In the genomic region with DNA sequence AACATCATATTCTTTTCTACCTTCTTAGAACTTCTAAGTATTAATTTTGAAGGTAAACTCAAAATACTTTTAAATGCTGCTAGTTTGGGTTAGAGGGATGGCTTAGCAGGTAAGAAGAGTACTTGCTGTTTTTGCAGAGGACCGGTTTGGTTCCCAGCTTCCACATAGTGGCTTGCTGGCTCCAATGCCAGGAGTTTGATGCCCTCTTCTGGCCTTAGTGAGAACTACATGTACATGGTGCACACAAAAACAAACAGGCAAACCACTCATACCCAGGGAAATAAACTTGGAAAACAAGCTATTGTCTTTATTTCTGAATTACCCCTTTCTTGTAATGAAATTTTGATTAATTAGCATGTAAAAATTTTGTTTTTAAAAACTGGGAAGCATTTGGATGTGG, we compare ENCODE assay signal across 9 mouse cellular contexts. TPM values are rescaled to one million over a fixed set of nuclear protein-coding genes. Genes with fewer than 3 reads are reported as not detected.
DNase-seq lines count a peak whose midpoint lies in the region; ATAC-seq and TF ChIP-seq lines count a peak whose summit lies in the region.
"Had no signal": no experiment of that assay in that cellular context is flagged by ENCODE, and none has a peak within 500 bp of the region (broad histone marks: within the 10 kb centered on the region; RNA-seq: fewer than 3 reads in every experiment).

No protein-coding gene starts in this region.

- 82% methylated on average over 1 of the region's 1 CpGs for WGBS in bone marrow, adult 2 months
- WGBS in midbrain, embryonic 13.5 days: 63% methylated on average over 1 of the region's 1 CpGs

- H3K4me2 ChIP-seq in CH12.LX (ENCODE audit: insufficient read depth, low read depth, poor library complexity, severe bottlenecking): no peak overlapping the region
- no peak overlapping the region for H3K4me2 ChIP-seq in midbrain, embryonic 13.5 days (replicated peaks)

- TF ChIP-seq POLR2A in CH12.LX (IDR thresholded peaks at IDR 0.05; ENCODE audit: low read depth, low read length): no peak
- no peak for TF ChIP-seq POLR2A in bone marrow, adult 2 months (IDR thresholded peaks at IDR 0.05; ENCODE audit: borderline replicate concordance, control insufficient read depth, low read depth, low read length)

- peaks cover 3 to 15% of the 10 kb centered on the region in 2 experiments; a peak in 2 of 4 replicates for H3K4me1 ChIP-seq in CH12.LX (ENCODE audit: control insufficient read depth in 1 of 2, insufficient read depth in 2 of 2)
- H3K4me1 ChIP-seq in bone marrow, adult 2 months (ENCODE audit: control insufficient read depth, insufficient read depth, low read length): no peaks in the 10 kb centered on the region; the same call in 1 of the 2 replicates
- peaks cover 4% of the 10 kb centered on the region; the same call in 1 of the 2 replicates for H3K4me1 ChIP-seq in midbrain, embryonic 13.5 days (replicated peaks)

- ATAC-seq in midbrain, embryonic 13.5 days: no peak

- H3K36me3 ChIP-seq in CH12.LX (replicated peaks in 1 of 2; ENCODE audit: control insufficient read depth in 1 of 2, insufficient read depth in 1 of 2, low read length in 1 of 2): peaks cover 10 to 72% of the 10 kb centered on the region in 2 experiments
- H3K36me3 ChIP-seq in midbrain, embryonic 13.5 days: peaks cover 45% of the 10 kb centered on the region

- H3K4me3 ChIP-seq in CH12.LX (replicated peaks in 1 of 3; ENCODE audit: low read depth in 2 of 3, low read length in 2 of 3, poor library complexity in 1 of 3): no peak overlapping the region
- H3K4me3 ChIP-seq in bone marrow, adult 2 months (replicated peaks; ENCODE audit: control insufficient read depth, low read depth, low read length): no peak overlapping the region
- no peak overlapping the region for H3K4me3 ChIP-seq in midbrain, embryonic 13.5 days (replicated peaks)

- H3K27ac ChIP-seq in CH12.LX (ENCODE audit: insufficient read depth, low read depth): no peak overlapping the region
- H3K27ac ChIP-seq in bone marrow, adult 2 months (ENCODE audit: control insufficient read depth, insufficient read depth, low read depth, low read length, poor library complexity): no peak overlapping the region
- H3K27ac ChIP-seq in midbrain, embryonic 13.5 days: no peak overlapping the region

- in situ Hi-C loops in CH12.LX (cut with MboI; ENCODE audit: low pct_ligation_motif_present, low pct_unique_long_range_greater_than_20kb, low sequenced_read_pairs): no loop called here

- peak; percentile 20 to 46 for DNase-seq in kidney, postnatal 36 days
- DNase-seq in kidney, adult 18-20 months: no peak
- peak; percentile 24 for DNase-seq in CH12.LX (ENCODE audit: extremely low read depth)
- peak; percentile 41 for DNase-seq in mesoderm, embryonic 11.5 days (ENCODE audit: low read depth, low spot score)
- no peak for DNase-seq in urinary bladder, postnatal 25 days (ENCODE audit: low spot score)
- no peak for DNase-seq in adrenal gland, postnatal 4 days (ENCODE audit: low spot score in 2 of 2)
- DNase-seq: heart, postnatal 36 days had no signal

- peaks cover 5% of the 10 kb centered on the region for H3K9me3 ChIP-seq in CH12.LX (replicated peaks; ENCODE audit: low read length)
- H3K9me3 ChIP-seq in midbrain, embryonic 13.5 days: no peaks in the 10 kb centered on the region

- H3K79me2 ChIP-seq in CH12.LX (replicated peaks; ENCODE audit: control insufficient read depth, extremely low read depth, insufficient read depth, poor library complexity, severe bottlenecking): peaks cover 14% of the 10 kb centered on the region

- TF ChIP-seq EP300 in CH12.LX (IDR thresholded peaks at IDR 0.05; ENCODE audit: low read length): no peak

- H3K27me3 ChIP-seq in CH12.LX (replicated peaks): no peaks in the 10 kb centered on the region
- no peaks in the 10 kb centered on the region for H3K27me3 ChIP-seq in midbrain, embryonic 13.5 days

- peak; percentile 23 for TF ChIP-seq RAD21 in CH12.LX (IDR thresholded peaks at IDR 0.05; ENCODE audit: low read depth, low read length)

- dilution Hi-C loops in CH12.LX (cut with MboI; ENCODE audit: extremely low pct_ligation_motif_present, extremely low pct_unique_long_range_greater_than_20kb, low sequenced_read_pairs): no loop called here

- no peak overlapping the region for H3K9ac ChIP-seq in CH12.LX (ENCODE audit: insufficient read depth, low read depth)
- H3K9ac ChIP-seq in midbrain, embryonic 13.5 days (replicated peaks): no peak overlapping the region

- peak; percentile 21 to 41; a peak in 3 of 4 replicates for TF ChIP-seq CTCF in CH12.LX (conservative IDR thresholded peaks at IDR 0.05 in 1 of 2, IDR thresholded peaks at IDR 0.05 in 1 of 2; ENCODE audit: low read depth in 2 of 2, low read length in 2 of 2)
- peak; percentile 47 for TF ChIP-seq CTCF in bone marrow, adult 2 months (IDR thresholded peaks at IDR 0.05; ENCODE audit: control insufficient read depth, insufficient read depth, low read length)

TF ChIP-seq in CH12.LX, 34 proteins besides CTCF, POLR2A, EP300 and RAD21:
- TF ChIP-seq JUND (conservative IDR thresholded peaks at IDR 0.05; ENCODE audit: low read depth, low read length) (no peak), SMC3 (IDR thresholded peaks at IDR 0.05; ENCODE audit: low read depth, low read length) (peak; percentile 22; the same call in 1 of the 2 replicates), IRF4 (IDR thresholded peaks at IDR 0.05; ENCODE audit: low read depth, low read length) (no peak), KAT2A (IDR thresholded peaks at IDR 0.05; ENCODE audit: insufficient replicate concordance, low read length) (no peak), NELFE (IDR thresholded peaks at IDR 0.05; ENCODE audit: low read depth, low read length) (no peak), NRF1 (IDR thresholded peaks at IDR 0.05; ENCODE audit: low read depth, low read length) (no peak)

RNA-seq across cellular contexts. Expression of a gene that starts 15.5 kb away (rescaled TPM):
- total RNA-seq in CH12.LX (2012; rRNA removed): 26.7 and 29.0 TPM in 2 replicates
- total RNA-seq in CH12.LX (2014; rRNA removed): 66.3 and 71.4 TPM in 2 replicates
- polyA plus RNA-seq in CH12.LX (2012; ENCODE audit: insufficient read length, low read depth): 34.0 and 34.1 TPM in 2 replicates
- 32.0 and 47.8 TPM in 2 replicates for polyA plus RNA-seq in bone marrow, adult 2 months (2011; ENCODE audit: insufficient read depth, insufficient read length, low replicate concordance, missing spikeins)
- 67.7 and 70.6 TPM in 2 replicates for polyA plus RNA-seq in midbrain, embryonic 13.5 days (2015; fragmentation: Nextera tagmentation; extraction: Ambion mirVana)
- 10 to 100 TPM; 51.9 to 57.9 TPM for total RNA-seq in adrenal gland, postnatal 4 days (2021)

RNA-seq across cellular contexts. Expression of a gene that starts 42.3 kb away (rescaled TPM):
- total RNA-seq in CH12.LX (2012; rRNA removed) (not detected in 2 replicates), CH12.LX (2014; rRNA removed) (not detected in 2 replicates)
- polyA plus RNA-seq in CH12.LX (2012; ENCODE audit: insufficient read length, low read depth): not detected in 2 replicates
- not detected in 2 replicates for polyA plus RNA-seq in bone marrow, adult 2 months (2011; ENCODE audit: insufficient read depth, insufficient read length, low replicate concordance, missing spikeins)
- polyA plus RNA-seq in midbrain, embryonic 13.5 days (2015; fragmentation: Nextera tagmentation; extraction: Ambion mirVana): not detected in 2 replicates
- total RNA-seq in adrenal gland, postnatal 4 days (2021): not detected
- total RNA-seq: heart, postnatal 36 days had no signal

Comparison
In these comparisons a context has a peak if more than half of its experiments do, and no peak if none do; other contexts are left out.
1. DNase-seq: peak in kidney, postnatal 36 days (2 of 2), CH12.LX (single experiment) and mesoderm, embryonic 11.5 days (single experiment); none in kidney, adult 18-20 months (single experiment), urinary bladder, postnatal 25 days (single experiment) and adrenal gland, postnatal 4 days (0 of 2).